In the genomic region with DNA sequence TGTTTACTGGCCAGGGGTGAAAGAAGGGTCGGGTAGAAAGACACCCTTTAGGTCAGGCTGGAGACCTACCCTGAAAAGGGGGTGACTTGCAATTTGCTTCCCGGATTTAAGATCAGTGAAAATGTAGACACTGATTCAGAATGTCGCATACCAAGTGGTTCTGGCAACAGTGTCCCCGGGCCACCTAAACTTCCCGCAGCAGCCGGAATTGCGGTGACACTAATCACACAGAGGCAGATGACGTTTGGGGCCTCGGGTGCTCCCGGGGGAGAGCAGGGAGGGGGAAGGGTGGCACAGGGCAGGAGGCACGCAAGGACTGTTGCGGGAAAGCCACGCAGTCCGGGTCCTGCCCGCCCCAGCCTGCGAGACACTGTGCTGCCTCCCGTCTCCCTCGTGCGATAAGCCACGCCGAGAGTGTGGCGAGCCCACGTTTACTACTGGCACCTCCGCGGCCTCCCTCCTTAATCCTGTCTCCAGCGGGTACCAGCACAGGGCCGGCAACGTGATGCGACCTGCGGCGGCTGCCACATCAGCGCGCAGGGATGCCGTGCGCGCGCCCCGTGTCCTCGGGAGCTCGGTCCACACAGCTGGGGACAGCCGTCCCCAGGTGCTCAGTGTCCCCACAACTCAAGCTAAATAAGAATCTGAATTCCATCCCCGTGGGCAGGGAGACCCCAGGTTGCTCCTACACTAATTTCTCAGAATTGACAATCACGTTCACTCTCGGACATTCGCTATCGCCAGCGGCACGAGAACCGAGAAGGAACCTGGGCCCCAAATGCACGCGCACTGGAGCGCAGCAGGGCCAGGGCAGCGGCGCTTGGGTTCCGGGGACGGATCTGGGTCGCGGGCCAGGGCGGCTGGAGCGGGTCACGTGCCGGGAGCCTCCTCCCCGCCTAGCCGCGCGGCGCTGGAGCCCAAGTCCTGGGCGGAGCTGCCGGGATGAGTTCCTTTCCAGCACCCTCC, we compare ENCODE assay signal across 8 mouse cellular contexts. TPM values are rescaled to one million over a fixed set of nuclear protein-coding genes. Genes with fewer than 3 reads are reported as not detected.
DNase-seq lines count a peak whose midpoint lies in the region; ATAC-seq lines count a peak whose summit lies in the region.

No protein-coding gene starts in this region.

- H3K4me2 ChIP-seq in embryonic facial prominence, embryonic 14.5 days (ENCODE audit: low read depth, low read length) = peak overlapping the region; percentile 100
- H3K4me2 ChIP-seq in limb, embryonic 13.5 days (replicated peaks) = peak overlapping the region; percentile 100
- peak overlapping the region; percentile 100 for H3K4me2 ChIP-seq in midbrain, embryonic 14.5 days (ENCODE audit: low read length)

- peaks cover 11% of the 10 kb centered on the region; the same call in 1 of the 2 replicates for H3K4me1 ChIP-seq in embryonic facial prominence, embryonic 14.5 days (ENCODE audit: control insufficient read depth, insufficient read depth, low read length)
- H3K4me1 ChIP-seq in heart, embryonic 10.5 days = peaks cover 56% of the 10 kb centered on the region
- peaks cover 34% of the 10 kb centered on the region for H3K4me1 ChIP-seq in limb, embryonic 13.5 days
- peaks cover 18% of the 10 kb centered on the region for H3K4me1 ChIP-seq in midbrain, embryonic 14.5 days (ENCODE audit: control insufficient read depth, insufficient read depth, low read length)

- peak; percentile 30 for DNase-seq in thymus, postnatal 4 days
- DNase-seq in thymus, postnatal 10 days (ENCODE audit: low spot score in 2 of 2) = no peak
- DNase-seq in embryonic facial prominence, embryonic 14.5 days (ENCODE audit: low spot score) = peak; percentile 87
- peak; percentile 86 for DNase-seq in heart, embryonic 10.5 days (ENCODE audit: low spot score)
- DNase-seq in kidney, adult 9 months = peak; percentile 92
- DNase-seq in midbrain, embryonic 14.5 days = peak; percentile 82
- DNase-seq in spleen, postnatal 4 days (ENCODE audit: low spot score in 2 of 2) = peak; percentile 24 to 72

- H3K27me3 ChIP-seq in embryonic facial prominence, embryonic 14.5 days (replicated peaks; ENCODE audit: control insufficient read depth, insufficient read depth, low read length) = peaks cover 44% of the 10 kb centered on the region
- peaks cover 45% of the 10 kb centered on the region for H3K27me3 ChIP-seq in heart, embryonic 10.5 days (ENCODE audit: insufficient read depth, poor library complexity, severe bottlenecking)
- H3K27me3 ChIP-seq in limb, embryonic 13.5 days = peaks cover 51% of the 10 kb centered on the region
- H3K27me3 ChIP-seq in midbrain, embryonic 14.5 days (ENCODE audit: control insufficient read depth, insufficient read depth, low read length) = peaks cover 41% of the 10 kb centered on the region

- peak; percentile 73 for ATAC-seq in embryonic facial prominence, embryonic 14.5 days (ENCODE audit: low read depth)
- ATAC-seq in limb, embryonic 13.5 days (ENCODE audit: low FRiP score, low read depth) = peak; percentile 55
- peak; percentile 60 for ATAC-seq in midbrain, embryonic 14.5 days (ENCODE audit: low FRiP score, low TSS enrichment)

- H3K27ac ChIP-seq in embryonic facial prominence, embryonic 14.5 days (replicated peaks; ENCODE audit: low read depth, low read length) = no peak overlapping the region; the same call in 1 of the 2 replicates
- peak overlapping the region; percentile 90 for H3K27ac ChIP-seq in heart, embryonic 10.5 days
- H3K27ac ChIP-seq in limb, embryonic 13.5 days = peak overlapping the region; percentile 10; the same call in 1 of the 2 replicates
- peak overlapping the region; percentile 61 for H3K27ac ChIP-seq in midbrain, embryonic 14.5 days (replicated peaks; ENCODE audit: low read depth, low read length)

- under 1% methylated on average over 48 of the region's 69 CpGs for WGBS in embryonic facial prominence, embryonic 14.5 days
- under 1% methylated on average over 69 of the region's 69 CpGs for WGBS in heart, embryonic 10.5 days
- WGBS in limb, embryonic 13.5 days = under 1% methylated on average over 69 of the region's 69 CpGs
- under 1% methylated on average over 68 of the region's 69 CpGs for WGBS in midbrain, embryonic 14.5 days

- H3K4me3 ChIP-seq in embryonic facial prominence, embryonic 14.5 days (ENCODE audit: low read depth, low read length) = peak overlapping the region; percentile 65
- H3K4me3 ChIP-seq in heart, embryonic 10.5 days = peak overlapping the region; percentile 78
- peak overlapping the region; percentile 69 for H3K4me3 ChIP-seq in limb, embryonic 13.5 days
- H3K4me3 ChIP-seq in midbrain, embryonic 14.5 days (replicated peaks; ENCODE audit: low read depth, low read length) = peak overlapping the region; percentile 57

- H3K9ac ChIP-seq in embryonic facial prominence, embryonic 14.5 days (ENCODE audit: low read depth, low read length) = peak overlapping the region; percentile 63
- peak overlapping the region; percentile 73 for H3K9ac ChIP-seq in limb, embryonic 13.5 days
- peak overlapping the region; percentile 60 for H3K9ac ChIP-seq in midbrain, embryonic 14.5 days (replicated peaks; ENCODE audit: low read length)

- no peaks in the 10 kb centered on the region for H3K36me3 ChIP-seq in embryonic facial prominence, embryonic 14.5 days (ENCODE audit: control insufficient read depth, insufficient read depth, low read length)
- H3K36me3 ChIP-seq in heart, embryonic 10.5 days = no peaks in the 10 kb centered on the region
- no peaks in the 10 kb centered on the region for H3K36me3 ChIP-seq in limb, embryonic 13.5 days
- H3K36me3 ChIP-seq in midbrain, embryonic 14.5 days (ENCODE audit: control insufficient read depth, insufficient read depth, low read length) = no peaks in the 10 kb centered on the region

- H3K9me3 ChIP-seq in embryonic facial prominence, embryonic 14.5 days (ENCODE audit: control insufficient read depth, low read length) = no peaks in the 10 kb centered on the region
- H3K9me3 ChIP-seq in heart, embryonic 10.5 days = no peaks in the 10 kb centered on the region
- no peaks in the 10 kb centered on the region for H3K9me3 ChIP-seq in limb, embryonic 13.5 days
- H3K9me3 ChIP-seq in midbrain, embryonic 14.5 days (ENCODE audit: control insufficient read depth, low read length) = no peaks in the 10 kb centered on the region

RNA-seq across cellular contexts. Expression of a gene that starts 0.8 kb away (rescaled TPM):
- 3.0 and 3.3 TPM in 2 replicates for polyA plus RNA-seq in embryonic facial prominence, embryonic 14.5 days (2014; fragmentation: Nextera tagmentation; extraction: Ambion mirVana)
- 3.8 and 7.4 TPM in 2 replicates for polyA plus RNA-seq in heart, embryonic 10.5 days (2016; fragmentation: Nextera tagmentation; extraction: Ambion mirVana)
- 2.7 and 2.9 TPM in 2 replicates for polyA plus RNA-seq in limb, embryonic 13.5 days (2015; fragmentation: Nextera tagmentation; extraction: Ambion mirVana)
- polyA plus RNA-seq in midbrain, embryonic 14.5 days (2014; fragmentation: Nextera tagmentation; extraction: Ambion mirVana) = 5.9 and 6.4 TPM in 2 replicates

Comparison
In these comparisons a context has a peak if more than half of its experiments do, and no peak if none do; other contexts are left out.
1. DNase-seq: peak in thymus, postnatal 4 days (single experiment), embryonic facial prominence, embryonic 14.5 days (single experiment), heart, embryonic 10.5 days (single experiment), kidney, adult 9 months (single experiment), midbrain, embryonic 14.5 days (single experiment) and spleen, postnatal 4 days (2 of 2); none in thymus, postnatal 10 days (0 of 2).
2. Peak in every context shown above with its lines, with median percentiles within 50 percentile points of each other: ATAC-seq, H3K4me2 ChIP-seq, H3K4me3 ChIP-seq and H3K9ac ChIP-seq.